Mouse (Mus musculus): ENCODE measurements at regions not wholly inside any gene's neighbourhood (a gene's known extent, or its start where the extent isn't known, plus 50 kb on each side); places are given as distances from the start of the nearest gene placed in this dataset.

GRCm38 (mm10) chr6:133973205-133973838 is 62.2 kb upstream of the Etv6 start:
- H3K4me3 ChIP-seq (ENCODE audit: low read depth, low read length), result no peak overlapping the region
- no peak overlapping the region for H3K27ac ChIP-seq (ENCODE audit: low read length)
- WGBS, result 88% methylated on average over 7 of the region's 7 CpGs
- no peaks in the 10 kb centered on the region for H3K9me3 ChIP-seq (ENCODE audit: control insufficient read depth, low read depth, low read length)
- no peak for ATAC-seq (ENCODE audit: insufficient number of reproducible peaks, insufficient read depth, low FRiP score, low read depth)
- H3K4me1 ChIP-seq (ENCODE audit: control insufficient read depth, insufficient read depth, low read length), result no peaks in the 10 kb centered on the region
- H3K4me2 ChIP-seq (replicated peaks; ENCODE audit: low read depth, low read length), result no peak overlapping the region
- H3K9ac ChIP-seq (replicated peaks; ENCODE audit: low read depth, low read length), result no peak overlapping the region
- H3K36me3 ChIP-seq (ENCODE audit: control insufficient read depth, insufficient read depth, low read length), result no peaks in the 10 kb centered on the region
- no peaks in the 10 kb centered on the region for H3K27me3 ChIP-seq (ENCODE audit: control insufficient read depth, insufficient read depth, low read length)

- ATAC-seq (ENCODE audit: insufficient number of reproducible peaks, insufficient read depth, low FRiP score, low read depth), result no peak
- Histone ChIP-seq H3K4me3 (ENCODE audit: low read depth, low read length) (no peak overlapping the region), H3K4me1 (ENCODE audit: control insufficient read depth, insufficient read depth, low read length) (no peaks in the 10 kb centered on the region), H3K9me3 (ENCODE audit: control insufficient read depth, low read depth, low read length) (no peaks in the 10 kb centered on the region), H3K36me3 (ENCODE audit: control insufficient read depth, insufficient read depth, low read length) (no peaks in the 10 kb centered on the region), H3K27me3 (ENCODE audit: control insufficient read depth, insufficient read depth, low read length) (no peaks in the 10 kb centered on the region), H3K4me2 (replicated peaks; ENCODE audit: low read depth, low read length) (no peak overlapping the region), H3K27ac (ENCODE audit: low read length) (no peak overlapping the region), H3K9ac (replicated peaks; ENCODE audit: low read depth, low read length) (no peak overlapping the region)
- WGBS, result 82% methylated on average over 1 of the region's 1 CpGs
Measured at GRCm38 (mm10) chr6:133975951-133976350, 59.5 kb upstream of the Etv6 start.

GRCm38 (mm10) chr6:133976854-133977253 is 58.6 kb upstream of the Etv6 start:
- Histone ChIP-seq H3K9ac (replicated peaks; ENCODE audit: low read depth, low read length) (no peak overlapping the region), H3K36me3 (ENCODE audit: control insufficient read depth, insufficient read depth, low read length) (no peaks in the 10 kb centered on the region), H3K4me1 (ENCODE audit: control insufficient read depth, insufficient read depth, low read length) (no peaks in the 10 kb centered on the region), H3K4me3 (ENCODE audit: low read depth, low read length) (no peak overlapping the region), H3K27me3 (ENCODE audit: control insufficient read depth, insufficient read depth, low read length) (no peaks in the 10 kb centered on the region), H3K27ac (ENCODE audit: low read length) (no peak overlapping the region), H3K4me2 (replicated peaks; ENCODE audit: low read depth, low read length) (no peak overlapping the region), H3K9me3 (ENCODE audit: control insufficient read depth, low read depth, low read length) (no peaks in the 10 kb centered on the region)
- WGBS, result 59% methylated on average over 6 of the region's 6 CpGs
- no peak for ATAC-seq (ENCODE audit: insufficient number of reproducible peaks, insufficient read depth, low FRiP score, low read depth)

- no peaks in the 10 kb centered on the region for H3K4me1 ChIP-seq (ENCODE audit: control insufficient read depth, insufficient read depth, low read length)
- H3K9me3 ChIP-seq (ENCODE audit: control insufficient read depth, low read depth, low read length), result no peaks in the 10 kb centered on the region
- no peak overlapping the region for H3K9ac ChIP-seq (replicated peaks; ENCODE audit: low read depth, low read length)
- no peak for ATAC-seq (ENCODE audit: insufficient number of reproducible peaks, insufficient read depth, low FRiP score, low read depth)
- no peaks in the 10 kb centered on the region for H3K36me3 ChIP-seq (ENCODE audit: control insufficient read depth, insufficient read depth, low read length)
- H3K4me2 ChIP-seq (replicated peaks; ENCODE audit: low read depth, low read length), result no peak overlapping the region
- no peak overlapping the region for H3K27ac ChIP-seq (ENCODE audit: low read length)
- no peak overlapping the region for H3K4me3 ChIP-seq (ENCODE audit: low read depth, low read length)
- H3K27me3 ChIP-seq (ENCODE audit: control insufficient read depth, insufficient read depth, low read length), result no peaks in the 10 kb centered on the region
- 73% methylated on average over 10 of the region's 10 CpGs for WGBS
Measured at GRCm38 (mm10) chr6:133983804-133984514, 51.5 kb upstream of the Etv6 start.

- no peak overlapping the region for H3K27ac ChIP-seq (ENCODE audit: low read length)
- H3K4me2 ChIP-seq (replicated peaks; ENCODE audit: low read depth, low read length), result 0 out of 2 replicates have a peak overlapping the region, but pooled peaks have one; percentile 12
- ATAC-seq (ENCODE audit: insufficient number of reproducible peaks, insufficient read depth, low FRiP score, low read depth), result no peak
- H3K4me3 ChIP-seq (ENCODE audit: low read depth, low read length), result no peak overlapping the region
- H3K36me3 ChIP-seq (ENCODE audit: control insufficient read depth, insufficient read depth, low read length), result no peaks in the 10 kb centered on the region
- H3K9ac ChIP-seq (replicated peaks; ENCODE audit: low read depth, low read length), result no peak overlapping the region
- 29% methylated on average over 16 of the region's 16 CpGs for WGBS
- H3K27me3 ChIP-seq (ENCODE audit: control insufficient read depth, insufficient read depth, low read length), result no peaks in the 10 kb centered on the region
- H3K4me1 ChIP-seq (ENCODE audit: control insufficient read depth, insufficient read depth, low read length), result no peaks in the 10 kb centered on the region
- no peaks in the 10 kb centered on the region for H3K9me3 ChIP-seq (ENCODE audit: control insufficient read depth, low read depth, low read length)
Measured at GRCm38 (mm10) chr6:133984666-133985355, 50.7 kb upstream of the Etv6 start.

Measured in stomach, embryonic 14.5 days (tissue).